Mouse (Mus musculus): ENCODE results near the gene Ctbp2.
"Not testable (repeated sequence)": the region's sequence is repeated elsewhere in the genome, so short reads cannot be mapped to it uniquely, and the experiment has no call there.

Gene Ctbp2

DNA sequence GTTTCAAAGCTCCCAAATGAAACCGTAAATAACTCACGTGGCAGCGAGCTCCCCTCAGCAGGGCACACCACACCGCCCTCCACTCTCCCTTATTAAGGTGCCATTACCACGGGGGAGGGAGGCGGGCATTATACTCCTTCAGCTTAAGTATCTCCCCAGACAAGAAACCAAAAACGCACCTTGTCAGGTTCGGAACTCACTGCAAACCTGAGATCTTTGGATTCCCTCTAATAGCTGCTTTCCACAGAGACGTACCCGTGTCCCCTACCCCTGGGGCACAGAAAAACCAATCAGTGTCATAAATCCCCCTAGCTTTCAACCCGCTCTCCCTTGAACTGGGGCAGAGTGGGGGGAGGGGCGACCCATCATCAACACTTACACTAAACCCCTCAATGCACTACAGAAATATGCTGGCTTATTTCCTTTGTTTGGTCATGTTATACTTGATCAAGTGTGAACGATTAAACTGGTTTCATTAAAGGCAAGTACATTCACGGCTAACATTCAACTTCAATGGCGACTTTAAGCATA is 3.9 kb downstream of the Ctbp2 start:
- DNase-seq (ENCODE audit: extremely low read depth, low read depth), result no peak

GRCm38 (mm10) chr7:133117815-133118214 is 6.3 kb downstream of the Ctbp2 start:
- no peak for DNase-seq (ENCODE audit: extremely low read depth, low read depth)

GRCm38 (mm10) chr7:133116542-133116941 is 7.6 kb downstream of the Ctbp2 start:
- DNase-seq (ENCODE audit: extremely low read depth, low read depth), result no peak

- no peak for DNase-seq (ENCODE audit: extremely low read depth, low read depth)
These were observed 8.3 kb downstream of the Ctbp2 start for GRCm38 (mm10) chr7:133115886-133116285.

- DNase-seq (ENCODE audit: extremely low read depth, low read depth), result no peak
These were observed 9.2 kb downstream of the Ctbp2 start for GRCm38 (mm10) chr7:133114847-133115470.

- DNase-seq (ENCODE audit: extremely low read depth, low read depth), result no peak
These were observed 10.8 kb downstream of the Ctbp2 start for GRCm38 (mm10) chr7:133113185-133113895.

DNA sequence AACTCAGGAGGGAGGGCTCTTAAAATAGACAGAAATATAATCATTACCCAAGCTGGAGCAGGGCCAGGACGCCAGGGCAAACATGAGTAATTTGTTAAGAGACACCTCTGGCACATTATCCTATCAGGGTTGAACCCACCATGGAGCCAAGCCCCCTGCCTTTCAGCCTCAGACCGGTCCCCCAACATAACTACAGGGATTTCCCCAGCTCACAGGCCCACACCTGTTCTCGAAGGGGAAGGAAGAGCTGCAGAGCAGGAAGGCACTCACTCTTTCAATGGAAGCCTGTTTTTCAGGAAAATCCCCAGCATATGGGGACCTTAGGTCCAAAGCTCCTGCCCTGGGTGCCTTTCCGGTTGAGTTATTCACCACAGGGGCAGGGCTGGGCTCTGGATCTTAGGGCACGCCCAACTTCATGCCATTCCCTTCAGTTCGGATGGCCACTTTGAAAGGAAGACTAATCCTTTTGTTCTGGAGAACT is 11.8 kb downstream of the Ctbp2 start:
- DNase-seq (ENCODE audit: extremely low read depth, low read depth), result no peak

GRCm38 (mm10) chr7:133109442-133109841 is 14.7 kb downstream of the Ctbp2 start:
- no peak for DNase-seq (ENCODE audit: extremely low read depth, low read depth)

GRCm38 (mm10) chr7:133108695-133109094 is 15.5 kb downstream of the Ctbp2 start:
- no peak for DNase-seq (ENCODE audit: extremely low read depth, low read depth)

DNA sequence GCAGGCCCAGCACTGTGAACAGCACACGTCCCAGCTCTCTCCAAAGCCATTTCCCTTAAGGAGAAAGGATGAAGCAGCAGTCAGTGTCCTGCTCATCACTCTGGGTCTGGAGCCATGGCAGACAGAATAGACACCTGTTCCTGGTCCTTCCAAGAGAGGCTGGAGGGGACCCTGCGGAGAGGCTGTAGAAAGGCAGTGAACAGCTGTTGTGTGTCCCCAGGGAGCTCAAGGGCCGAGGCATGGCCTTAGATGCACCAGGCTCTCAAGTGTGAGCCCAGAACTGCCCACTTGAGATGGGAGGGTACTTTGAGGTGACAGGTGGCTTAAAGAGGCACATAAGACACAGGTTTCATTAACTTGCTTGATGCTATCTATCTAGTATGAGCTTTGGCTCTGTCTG is 21.6 kb downstream of the Ctbp2 start:
- no peak for DNase-seq (ENCODE audit: extremely low read depth, low read depth)

GRCm38 (mm10) chr7:133101070-133101469 is 23.1 kb downstream of the Ctbp2 start:
- no peak for DNase-seq (ENCODE audit: extremely low read depth, low read depth)

- DNase-seq (ENCODE audit: extremely low read depth, low read depth), result no peak
These were observed 24.0 kb downstream of the Ctbp2 start for GRCm38 (mm10) chr7:133100178-133100577.

DNA sequence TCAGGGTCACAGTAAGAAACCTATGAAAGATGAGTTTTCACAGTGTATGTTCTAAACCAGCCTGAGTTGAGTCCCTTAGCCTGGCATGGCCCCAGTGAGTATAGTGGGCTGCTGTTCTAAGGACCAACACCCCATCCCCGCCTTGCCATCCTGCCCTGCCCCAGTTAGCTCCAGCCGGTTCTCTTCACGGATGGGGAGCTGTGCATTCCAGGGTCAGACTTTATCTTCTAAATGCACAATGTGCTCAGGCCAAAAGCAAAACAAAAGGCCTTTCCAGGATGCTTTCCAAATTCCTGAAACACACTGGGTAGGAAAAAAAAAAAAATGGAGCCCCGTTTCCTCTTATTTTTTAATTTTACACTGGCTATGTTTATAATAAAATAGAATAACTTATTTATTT is 24.9 kb downstream of the Ctbp2 start:
- DNase-seq (ENCODE audit: extremely low read depth, low read depth), result no peak

GRCm38 (mm10) chr7:133098118-133098793 is 25.9 kb downstream of the Ctbp2 start:
- DNase-seq (ENCODE audit: extremely low read depth, low read depth), result no peak

DNA sequence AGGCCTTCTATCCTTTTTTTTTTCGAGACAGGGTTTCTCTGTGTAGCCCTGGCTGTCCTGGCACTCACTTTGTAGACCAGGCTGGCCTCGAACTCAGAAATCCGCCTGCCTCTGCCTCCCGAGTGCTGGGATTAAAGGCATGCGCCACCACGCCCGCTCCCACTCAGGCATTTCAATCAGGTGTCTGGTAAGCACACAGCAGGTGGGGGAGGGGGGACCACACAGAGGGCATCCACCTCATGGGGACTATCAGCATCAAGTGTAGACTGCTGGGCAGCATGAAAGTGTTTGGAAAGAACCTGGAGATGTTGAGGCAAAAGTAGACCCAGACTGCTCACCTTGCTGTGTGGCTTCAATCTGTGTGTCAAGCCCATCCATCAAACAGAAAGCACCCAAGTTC is 28.5 kb downstream of the Ctbp2 start:
- not testable (repeated sequence) for DNase-seq (ENCODE audit: extremely low read depth, low read depth)

DNA sequence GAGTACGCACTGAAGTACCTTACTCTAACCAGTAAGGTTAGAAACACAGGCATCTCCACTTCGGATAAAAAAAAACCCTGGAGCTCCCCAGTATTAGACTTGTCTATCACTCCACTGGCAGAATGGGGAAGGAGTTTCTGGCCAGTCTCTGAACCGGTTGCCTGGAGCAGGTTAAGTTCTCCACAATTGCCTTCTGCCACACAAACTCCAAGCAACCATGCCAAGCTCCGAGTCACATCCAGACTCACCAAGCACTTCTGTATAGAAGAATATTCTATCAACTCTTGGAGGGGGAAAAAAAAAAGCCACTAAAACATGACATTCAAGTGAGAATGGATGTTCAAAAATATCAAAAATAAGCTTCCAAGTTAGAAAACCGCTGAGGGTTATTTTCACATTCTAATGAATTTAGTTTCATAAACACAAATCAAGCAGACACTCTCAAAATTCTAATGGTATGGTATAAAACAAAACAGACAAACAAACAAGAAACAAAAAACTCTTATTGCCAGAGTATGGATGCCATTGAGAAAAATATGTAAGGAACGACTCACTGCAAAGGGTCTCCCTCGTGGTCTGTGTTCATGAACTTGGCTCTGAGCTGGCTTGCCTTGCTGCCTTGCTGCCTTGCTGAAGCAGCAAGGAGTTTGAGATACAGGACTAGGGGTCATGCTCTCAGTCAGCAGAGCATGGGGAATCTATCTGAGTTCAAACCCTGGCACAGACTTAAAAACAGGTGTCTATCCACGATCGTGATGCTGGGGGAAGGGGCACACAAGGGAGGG is 29.3 kb downstream of the Ctbp2 start:
- DNase-seq (ENCODE audit: extremely low read depth, low read depth), result no peak

DNA sequence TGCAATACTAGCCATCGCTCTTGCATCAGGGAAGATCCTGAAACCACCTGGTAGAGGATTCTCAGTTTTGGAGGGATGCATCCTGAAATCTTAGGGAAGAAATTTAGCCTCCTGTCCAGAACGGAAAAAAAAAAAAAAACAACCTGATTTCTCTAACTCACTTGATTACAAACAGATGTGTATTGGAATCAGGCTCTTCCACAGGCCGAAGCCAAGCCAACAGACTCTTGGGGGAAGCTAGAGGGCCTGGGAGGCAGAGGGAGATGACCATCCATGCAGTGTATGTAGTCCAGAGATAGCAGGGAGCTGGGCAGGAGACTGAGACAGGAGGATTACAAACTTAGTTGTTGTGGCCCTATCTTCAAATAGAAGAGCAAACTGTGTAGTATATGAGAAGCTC is 30.0 kb downstream of the Ctbp2 start:
- no peak for DNase-seq (ENCODE audit: extremely low read depth, low read depth)

DNA sequence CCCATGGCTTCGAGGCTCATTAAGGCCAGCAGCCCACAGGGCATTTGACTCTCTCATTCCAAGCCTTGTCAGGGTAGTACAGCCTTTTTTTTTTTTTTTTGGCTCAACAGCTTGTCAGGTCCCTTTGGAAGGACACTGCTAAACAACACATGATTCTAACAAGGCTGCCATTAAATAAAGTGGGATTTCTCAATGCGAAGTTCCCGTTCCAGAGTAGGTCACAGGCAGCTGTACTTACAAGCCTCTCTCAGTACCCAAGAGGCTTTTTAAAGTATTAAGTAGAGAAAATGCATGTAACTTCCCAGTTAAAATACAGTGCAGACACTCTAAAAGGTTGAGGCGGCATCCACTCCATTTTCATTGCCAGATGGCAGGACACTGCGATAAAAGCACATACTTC is 30.4 kb downstream of the Ctbp2 start:
- no peak for DNase-seq (ENCODE audit: extremely low read depth, low read depth)

DNA sequence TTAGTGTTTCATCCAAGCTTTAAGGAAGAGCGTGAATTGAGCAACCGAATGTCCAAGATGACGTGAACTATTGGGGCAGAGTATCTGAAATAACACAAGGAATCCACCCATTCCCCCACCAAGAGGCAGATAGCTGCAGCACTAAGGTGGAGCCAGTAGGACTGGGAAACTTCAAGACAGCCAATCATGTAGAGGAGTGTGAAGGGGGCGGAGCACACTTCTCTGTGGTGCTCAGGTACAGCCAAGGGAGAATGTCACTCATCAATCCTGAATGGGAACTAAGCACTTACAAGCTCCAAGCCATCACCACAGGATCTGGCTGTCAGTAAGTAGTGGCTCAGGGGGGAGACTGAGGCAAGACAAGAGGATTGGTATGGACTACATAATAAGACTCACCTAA is 33.5 kb downstream of the Ctbp2 start:
- DNase-seq (ENCODE audit: extremely low read depth, low read depth), result no peak

DNA sequence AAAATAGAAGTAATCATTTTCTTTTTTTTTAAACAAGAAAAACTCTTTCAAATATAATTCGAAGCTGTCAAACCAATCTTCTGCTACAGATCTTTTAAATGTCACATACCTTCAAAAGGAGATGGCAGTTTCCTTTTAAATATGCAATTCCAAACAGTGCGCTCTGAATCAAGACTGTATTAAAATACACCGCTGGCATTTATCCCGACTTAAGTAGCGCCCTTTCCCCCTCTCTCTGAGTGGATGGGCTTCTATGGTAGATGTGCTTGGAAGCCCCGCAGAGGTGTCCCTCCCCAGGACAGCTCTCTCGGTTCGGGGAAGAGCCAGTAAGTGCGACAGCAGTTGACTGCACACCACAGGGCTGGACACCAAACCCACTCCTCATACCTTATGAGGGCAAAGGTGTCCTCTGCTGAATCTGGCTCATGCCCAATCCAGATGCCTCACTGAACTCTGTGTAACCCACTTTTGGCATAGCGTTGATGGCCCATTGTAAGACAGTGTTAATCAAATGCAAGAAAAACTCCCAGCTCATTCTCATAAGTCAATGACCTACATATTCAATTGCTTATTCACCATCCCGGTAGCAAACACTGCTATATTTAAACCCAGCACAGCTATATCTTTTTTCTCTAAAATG is 34.4 kb downstream of the Ctbp2 start:
- DNase-seq (ENCODE audit: extremely low read depth, low read depth), result no peak

- DNase-seq (ENCODE audit: extremely low read depth, low read depth), result no peak
These were observed 35.3 kb downstream of the Ctbp2 start for GRCm38 (mm10) chr7:133088830-133089261.
